Mouse (Mus musculus): ENCODE data around the gene Rrp15. TPM values are rescaled to one million over a fixed set of nuclear protein-coding genes. Genes with fewer than 3 reads are reported as not detected.
"Not testable (repeated sequence)": the region's sequence is repeated elsewhere in the genome, so short reads cannot be mapped to it uniquely, and the experiment has no call there.

Gene Rrp15
- polyA plus RNA-seq (2016; fragmentation: Nextera tagmentation; extraction: Ambion mirVana), result 101 and 104 TPM in 2 replicates

DNA sequence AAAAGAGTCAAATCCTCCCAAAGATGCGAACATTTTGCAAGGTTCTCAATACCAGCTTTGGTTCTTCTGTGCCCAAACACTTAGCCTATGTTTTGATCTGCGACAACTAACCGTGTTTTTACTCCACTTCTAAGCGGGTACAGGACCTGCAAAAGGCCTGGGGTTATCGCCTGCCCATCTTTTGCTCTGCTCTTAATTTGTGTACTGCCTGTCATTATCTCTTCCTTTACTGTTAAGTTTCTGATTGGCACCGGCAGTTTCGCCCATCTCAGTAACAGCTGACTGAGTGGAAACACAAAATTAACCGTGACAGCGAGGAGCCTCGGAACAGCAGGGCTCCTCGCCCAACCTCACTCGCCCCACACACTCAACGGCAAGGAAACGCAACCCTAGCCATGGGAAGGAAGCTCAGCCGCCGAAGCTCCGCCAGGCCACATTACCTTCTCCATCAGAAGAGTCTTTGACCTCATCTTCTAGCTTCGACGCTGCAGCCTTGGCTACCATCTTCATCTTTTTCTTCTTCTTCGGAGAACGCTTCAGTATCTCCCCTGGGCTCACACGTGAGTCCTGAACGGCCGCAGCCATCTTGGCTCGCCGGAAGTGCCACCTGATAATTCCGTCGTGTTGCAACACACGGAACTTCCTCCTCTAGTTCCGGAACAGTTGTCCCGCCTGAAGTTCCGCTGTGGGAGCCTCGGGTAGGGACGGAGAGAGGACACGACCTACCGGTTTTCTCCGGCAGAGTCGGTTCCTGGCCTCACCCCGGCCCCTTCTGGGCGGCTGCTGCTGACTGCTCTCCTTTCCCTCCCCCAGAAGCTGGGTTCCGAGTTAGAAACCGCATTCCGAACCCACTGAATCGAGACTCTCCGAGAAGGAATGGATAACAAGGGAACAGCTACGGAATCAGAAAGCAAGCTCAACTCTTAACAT is at the start of gene Rrp15:
Rrp15 (minus strand) TSS at position 635 of the 930 bp plus-strand sequence.
- Histone ChIP-seq H3K4me3 (peak within 1 kb of the TSS; percentile 76), H3K27ac (peak within 1 kb of the TSS; percentile 93), H3K9me3 (no peaks in the 10 kb centered on the region), H3K36me3 (replicated peaks) (peaks cover 22% of the 10 kb centered on the region), H3K4me1 (peaks cover 22% of the 10 kb centered on the region), H3K27me3 (ENCODE audit: poor library complexity, severe bottlenecking) (no peaks in the 10 kb centered on the region)
- under 1% methylated on average over 46 of the region's 46 CpGs for WGBS
- DNase-seq (ENCODE audit: extremely low spot score, low spot score), result peak; percentile 88

DNA sequence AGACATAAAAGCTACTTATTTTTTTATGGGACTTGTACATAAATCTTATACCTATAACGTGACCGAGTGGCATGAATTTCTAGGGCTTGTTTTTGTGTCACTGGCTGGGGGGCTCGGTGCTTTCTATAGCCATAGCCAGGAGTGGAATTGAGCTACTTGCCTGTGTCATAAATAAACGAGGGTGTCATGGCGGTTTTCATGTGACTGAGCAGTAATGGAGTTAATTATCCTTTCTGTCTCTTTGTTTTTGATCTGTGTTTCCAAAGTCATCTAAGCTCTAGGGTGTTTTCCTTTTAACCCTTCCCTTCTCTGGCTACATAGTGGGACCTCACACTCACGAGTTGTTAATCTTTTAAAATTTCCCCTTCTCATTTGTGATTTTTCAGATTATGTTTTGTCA is 48.8 kb upstream of the Rrp15 start:
- WGBS, result 50% methylated on average over 6 of the region's 6 CpGs
- Histone ChIP-seq H3K27ac (no peak overlapping the region), H3K36me3 (replicated peaks) (no peaks in the 10 kb centered on the region), H3K27me3 (ENCODE audit: poor library complexity, severe bottlenecking) (no peaks in the 10 kb centered on the region), H3K9me3 (no peaks in the 10 kb centered on the region), H3K4me3 (no peak overlapping the region), H3K4me1 (peaks cover 13% of the 10 kb centered on the region; the same call in 1 of the 2 replicates)
- no peak for DNase-seq (ENCODE audit: extremely low spot score, low spot score)

DNA sequence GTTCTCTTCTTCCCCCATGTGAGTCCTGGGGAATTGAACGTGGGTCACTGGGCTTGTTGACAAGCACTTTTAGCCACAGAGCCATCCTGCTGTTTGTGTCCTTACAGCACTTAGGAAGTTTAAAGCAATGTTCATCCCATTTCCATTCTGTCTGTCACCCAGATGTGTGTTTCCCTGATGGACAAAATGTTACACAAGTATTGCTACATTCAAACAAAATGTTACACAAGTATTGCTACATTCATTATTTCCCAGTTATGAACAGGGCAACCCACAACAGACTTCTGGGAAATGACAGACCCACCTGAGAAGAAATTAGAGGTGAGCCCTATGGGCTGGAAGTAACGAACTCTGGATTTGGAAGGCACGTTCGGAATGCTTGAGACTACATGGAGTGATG is 36.2 kb upstream of the Rrp15 start:
- Histone ChIP-seq H3K27me3 (ENCODE audit: poor library complexity, severe bottlenecking) (no peaks in the 10 kb centered on the region), H3K9me3 (no peaks in the 10 kb centered on the region), H3K36me3 (replicated peaks) (no peaks in the 10 kb centered on the region), H3K4me3 (no peak overlapping the region), H3K4me1 (0 out of 2 replicates have a peak, but pooled peaks cover 4% of the 10 kb centered on the region), H3K27ac (no peak overlapping the region)
- 83% methylated on average over 4 of the region's 4 CpGs for WGBS
- DNase-seq (ENCODE audit: extremely low spot score, low spot score), result no peak

DNA sequence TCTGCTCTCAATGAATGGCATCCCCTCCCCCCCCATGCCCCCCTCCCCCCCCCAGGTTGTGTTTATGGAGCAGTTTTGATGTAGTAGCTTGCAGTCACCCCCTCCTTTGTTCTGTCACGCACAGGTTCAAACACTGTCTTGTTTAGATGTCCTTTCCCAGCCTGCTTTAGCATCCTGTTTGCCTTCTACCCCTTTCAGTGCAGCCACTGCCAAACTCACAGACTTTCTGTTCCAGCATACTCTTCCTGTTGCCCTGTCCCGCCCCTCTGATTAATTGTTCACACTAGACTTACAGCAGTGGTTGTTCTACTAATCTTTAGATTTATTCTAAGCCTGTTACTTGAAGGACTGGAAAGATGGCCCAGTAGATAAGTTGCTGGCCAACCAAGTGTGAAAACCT is 31.7 kb upstream of the Rrp15 start:
- Histone ChIP-seq H3K4me1 (0 out of 2 replicates have a peak, but pooled peaks cover 4% of the 10 kb centered on the region), H3K9me3 (no peaks in the 10 kb centered on the region), H3K27ac (no peak overlapping the region), H3K27me3 (ENCODE audit: poor library complexity, severe bottlenecking) (no peaks in the 10 kb centered on the region), H3K36me3 (replicated peaks) (no peaks in the 10 kb centered on the region), H3K4me3 (no peak overlapping the region)
- WGBS, result 94% methylated on average over 2 of the region's 2 CpGs
- DNase-seq (ENCODE audit: extremely low spot score, low spot score), result no peak

DNA sequence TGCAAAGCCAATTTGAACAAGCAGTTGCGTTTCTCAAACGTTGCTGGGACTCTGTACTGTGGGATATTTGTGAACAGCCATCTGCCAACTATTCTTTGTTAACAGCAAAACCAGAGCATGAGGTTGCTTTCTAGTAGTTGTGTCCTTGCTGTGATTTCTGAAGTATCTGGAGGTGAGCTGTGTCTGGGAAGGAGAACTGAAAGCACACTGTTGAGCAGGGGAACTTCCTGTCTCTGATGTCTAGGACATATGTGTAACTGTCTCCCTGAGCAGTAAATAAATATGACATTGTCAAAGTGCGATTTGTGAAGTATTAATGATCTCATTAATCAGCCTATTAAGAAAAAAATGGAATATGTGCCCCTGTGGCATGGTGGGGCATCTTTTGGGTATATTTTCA is 24.0 kb upstream of the Rrp15 start:
- Histone ChIP-seq H3K9me3 (no peaks in the 10 kb centered on the region), H3K36me3 (replicated peaks) (no peaks in the 10 kb centered on the region)
- WGBS, result 83% methylated on average over 3 of the region's 3 CpGs

DNA sequence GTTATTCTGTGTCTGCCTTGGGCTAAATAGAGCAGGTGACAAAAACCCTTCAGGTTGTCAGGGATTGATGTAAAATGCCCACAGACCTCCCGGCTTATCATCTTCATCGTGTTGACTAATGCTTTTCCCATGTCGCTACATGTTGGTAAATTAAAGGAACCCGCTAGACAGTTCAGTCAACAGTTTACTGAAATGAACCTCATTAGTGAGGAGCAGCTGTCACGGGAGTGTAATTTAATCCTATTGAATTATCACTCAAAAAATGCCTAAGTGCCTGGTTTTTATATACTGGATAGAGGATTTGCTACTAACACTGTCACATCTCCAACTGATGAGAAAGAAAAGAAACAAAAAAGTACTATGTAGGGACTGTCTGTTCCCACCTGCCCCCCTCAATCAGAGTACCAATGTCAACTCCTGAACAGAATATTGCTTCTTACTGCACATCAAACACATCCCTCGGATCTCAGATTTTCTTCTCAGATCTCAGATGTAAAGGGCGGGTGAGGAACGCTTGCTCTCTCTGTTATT is 23.5 kb upstream of the Rrp15 start:
- Histone ChIP-seq H3K9me3 (no peaks in the 10 kb centered on the region), H3K27ac (no peak overlapping the region), H3K27me3 (ENCODE audit: poor library complexity, severe bottlenecking) (no peaks in the 10 kb centered on the region), H3K4me3 (no peak overlapping the region), H3K4me1 (no peaks in the 10 kb centered on the region), H3K36me3 (replicated peaks) (no peaks in the 10 kb centered on the region)
- DNase-seq (ENCODE audit: extremely low spot score, low spot score), result no peak
- WGBS, result 86% methylated on average over 8 of the region's 8 CpGs

More for the DNA sequence above, 24.0 kb upstream of the Rrp15 start:
- no peaks in the 10 kb centered on the region for H3K27me3 ChIP-seq (ENCODE audit: poor library complexity, severe bottlenecking)
- no peak overlapping the region for H3K27ac ChIP-seq
- H3K4me3 ChIP-seq, result no peak overlapping the region
- H3K4me1 ChIP-seq, result no peaks in the 10 kb centered on the region
- DNase-seq (ENCODE audit: extremely low spot score, low spot score), result no peak

DNA sequence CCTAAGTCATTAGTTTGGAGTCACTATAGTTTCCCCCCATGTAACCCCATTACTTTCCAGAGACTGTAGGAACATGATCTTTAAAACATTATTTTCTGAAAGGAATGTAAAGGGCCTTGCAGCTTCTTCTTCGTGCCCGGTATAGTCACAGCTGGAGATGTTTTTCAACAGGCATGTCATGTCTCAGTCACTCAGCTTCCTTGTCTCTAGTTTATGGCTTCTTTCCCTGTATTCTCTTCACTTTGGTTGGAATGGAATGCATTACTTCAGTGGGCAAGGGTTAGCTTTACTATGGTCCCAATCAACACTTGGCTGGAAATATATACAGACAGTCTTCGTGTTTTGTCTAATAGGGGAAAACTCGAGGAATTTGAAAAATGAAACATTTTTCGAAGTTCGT is 22.8 kb upstream of the Rrp15 start:
- Histone ChIP-seq H3K27ac (no peak overlapping the region), H3K9me3 (no peaks in the 10 kb centered on the region), H3K4me1 (no peaks in the 10 kb centered on the region), H3K4me3 (no peak overlapping the region), H3K36me3 (replicated peaks) (no peaks in the 10 kb centered on the region), H3K27me3 (ENCODE audit: poor library complexity, severe bottlenecking) (no peaks in the 10 kb centered on the region)
- 94% methylated on average over 6 of the region's 6 CpGs for WGBS
- no peak for DNase-seq (ENCODE audit: extremely low spot score, low spot score)

DNA sequence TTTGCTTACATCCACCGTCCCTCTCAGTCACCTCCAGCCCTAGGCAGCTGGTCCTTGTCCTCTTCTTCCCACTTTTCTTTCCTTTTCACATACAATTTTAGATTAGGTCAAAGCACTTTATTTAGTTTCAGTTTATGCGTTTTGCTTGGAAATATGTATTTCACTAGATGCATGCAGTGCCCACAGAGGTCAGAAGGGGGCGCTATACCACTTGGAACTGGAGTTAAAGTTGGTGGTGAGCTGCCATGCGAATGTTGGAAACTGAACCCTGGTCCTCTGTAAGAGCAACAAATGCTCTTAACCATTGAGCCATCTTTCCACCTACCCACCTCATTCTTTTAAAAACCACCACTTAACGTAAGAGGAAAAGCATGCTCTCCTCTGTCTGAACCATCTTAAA is 21.5 kb upstream of the Rrp15 start:
- Histone ChIP-seq H3K27me3 (ENCODE audit: poor library complexity, severe bottlenecking) (no peaks in the 10 kb centered on the region), H3K36me3 (replicated peaks) (no peaks in the 10 kb centered on the region), H3K4me1 (no peaks in the 10 kb centered on the region), H3K9me3 (no peaks in the 10 kb centered on the region), H3K27ac (no peak overlapping the region), H3K4me3 (no peak overlapping the region)
- no peak for DNase-seq (ENCODE audit: extremely low spot score, low spot score)
- WGBS, result 73% methylated on average over 5 of the region's 5 CpGs

DNA sequence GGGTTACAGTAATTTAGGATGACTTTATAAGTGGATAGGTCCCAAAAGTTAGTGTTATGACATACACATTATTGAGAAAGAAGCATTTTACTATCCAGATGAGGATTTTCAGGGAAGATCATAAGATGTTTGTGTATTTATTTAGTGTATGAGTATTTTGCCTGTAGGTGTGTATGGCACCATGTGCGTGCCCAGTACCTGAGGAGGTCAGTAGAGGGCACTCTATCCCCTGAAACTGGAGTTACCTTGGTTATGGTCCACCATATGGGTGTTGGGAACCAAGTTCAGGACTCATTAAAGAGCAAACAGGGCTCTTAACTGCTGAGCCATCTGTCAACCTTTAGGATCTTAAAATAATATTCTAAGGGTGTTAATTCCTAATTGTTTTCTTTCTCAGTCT is 19.2 kb upstream of the Rrp15 start:
- Histone ChIP-seq H3K9me3 (no peaks in the 10 kb centered on the region), H3K4me1 (no peaks in the 10 kb centered on the region), H3K27me3 (ENCODE audit: poor library complexity, severe bottlenecking) (no peaks in the 10 kb centered on the region), H3K27ac (no peak overlapping the region), H3K4me3 (no peak overlapping the region), H3K36me3 (replicated peaks) (no peaks in the 10 kb centered on the region)
- DNase-seq (ENCODE audit: extremely low spot score, low spot score), result no peak
- WGBS, result 90% methylated on average over 1 of the region's 1 CpGs

DNA sequence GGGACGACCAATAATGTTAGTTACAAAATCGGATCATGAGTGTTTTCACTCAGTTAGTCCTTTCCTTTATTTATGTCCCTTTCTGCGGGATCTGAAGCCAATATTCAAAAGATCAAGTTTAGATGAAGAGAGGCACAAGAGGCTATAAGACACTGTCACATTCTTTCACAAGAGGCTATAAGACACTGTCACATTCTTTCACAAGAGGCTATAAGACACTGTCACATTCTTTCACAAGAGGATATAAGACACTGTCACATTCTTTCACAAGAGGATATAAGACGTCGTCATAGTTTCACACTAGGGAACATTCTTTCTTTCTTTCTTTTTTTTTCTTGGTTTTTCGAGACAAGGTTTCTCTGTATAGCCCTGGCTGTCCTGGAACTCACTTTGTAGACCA is 14.3 kb upstream of the Rrp15 start:
- not testable (repeated sequence) for H3K27me3 ChIP-seq (ENCODE audit: poor library complexity, severe bottlenecking); H3K9me3 ChIP-seq; H3K4me3 ChIP-seq; H3K27ac ChIP-seq; H3K36me3 ChIP-seq (replicated peaks); DNase-seq (ENCODE audit: extremely low spot score, low spot score); H3K4me1 ChIP-seq
- 73% methylated on average over 6 of the region's 6 CpGs for WGBS

DNA sequence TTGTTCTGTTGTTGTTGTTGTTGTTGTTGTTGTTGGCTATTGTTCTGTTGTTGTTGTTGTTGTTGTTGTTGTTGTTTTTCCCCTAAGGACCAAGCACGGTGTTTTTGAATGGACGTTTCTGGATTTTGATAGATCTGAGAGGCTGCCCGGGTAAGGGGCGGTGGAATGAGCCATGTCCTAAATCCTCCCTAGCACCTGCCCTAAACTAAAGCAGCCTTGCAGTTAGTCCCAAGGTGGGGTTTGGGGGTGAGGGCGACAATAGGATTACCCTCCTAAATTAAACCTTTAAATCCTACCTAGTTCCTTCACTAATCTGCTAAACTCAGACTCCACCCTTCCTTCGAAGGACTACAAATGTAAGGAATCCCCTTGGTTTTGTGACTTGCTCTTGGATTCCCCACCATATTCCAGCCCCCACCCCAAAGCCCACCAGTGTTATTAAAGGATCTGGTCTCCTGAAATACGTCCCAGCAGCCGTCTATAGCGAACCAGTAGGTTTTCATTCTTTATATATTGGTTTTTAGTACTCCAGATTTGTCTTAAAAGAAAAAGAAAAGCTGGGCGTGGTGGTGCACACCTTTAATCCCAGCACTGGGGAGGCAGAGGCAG is 621 bp upstream of the Rrp15 start:
- H3K9me3 ChIP-seq, result no peaks in the 10 kb centered on the region
- peaks cover 22% of the 10 kb centered on the region for H3K4me1 ChIP-seq
- H3K27me3 ChIP-seq (ENCODE audit: poor library complexity, severe bottlenecking), result no peaks in the 10 kb centered on the region
- H3K27ac ChIP-seq, result peak overlapping the region; percentile 93
- peak overlapping the region; percentile 76 for H3K4me3 ChIP-seq
- H3K36me3 ChIP-seq (replicated peaks), result peaks cover 22% of the 10 kb centered on the region
- DNase-seq (ENCODE audit: extremely low spot score, low spot score), result peak; percentile 23
- 37% methylated on average over 10 of the region's 10 CpGs for WGBS

DNA sequence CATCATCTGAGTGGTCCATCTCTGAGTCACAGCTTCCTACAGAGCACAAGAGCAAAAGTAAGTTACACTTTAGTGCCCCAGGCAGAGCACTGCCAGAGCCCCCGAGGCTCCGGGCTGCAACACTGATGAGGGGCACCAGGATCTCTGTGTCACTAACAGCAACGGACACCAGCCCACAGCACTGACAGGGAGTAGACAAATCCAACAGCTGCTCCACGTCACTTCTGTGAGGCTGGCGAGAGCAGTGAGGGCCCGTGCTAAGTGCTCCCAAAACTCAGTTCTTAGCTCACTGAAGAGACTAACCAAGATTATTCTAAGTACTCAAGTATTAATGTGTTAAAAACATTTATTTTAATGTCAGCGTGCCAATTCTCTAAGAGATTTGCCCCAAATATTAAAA is 9.3 kb downstream of the Rrp15 start:
- H3K36me3 ChIP-seq (replicated peaks), result peaks cover 50% of the 10 kb centered on the region
- DNase-seq (ENCODE audit: extremely low spot score, low spot score), result no peak
- H3K27ac ChIP-seq, result no peak overlapping the region

DNA sequence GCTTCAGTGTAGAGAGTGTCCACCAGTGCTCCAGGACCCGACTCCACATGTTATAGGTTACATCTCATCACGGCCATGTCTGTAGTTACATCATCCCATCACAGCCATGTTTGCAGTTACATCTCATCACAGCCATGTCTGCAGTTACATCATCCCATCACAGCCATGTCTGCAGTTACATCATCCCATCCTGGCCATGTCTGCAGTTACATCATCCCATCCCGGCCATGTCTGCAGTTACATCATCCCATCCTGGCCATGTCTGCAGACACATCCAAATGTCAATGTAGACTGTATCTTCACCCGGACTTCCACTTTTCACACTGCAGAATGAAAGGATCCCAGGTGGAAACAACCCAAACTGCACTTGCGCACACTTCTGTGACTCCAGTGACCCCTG is 13.6 kb downstream of the Rrp15 start:
- peaks cover 70% of the 10 kb centered on the region for H3K36me3 ChIP-seq (replicated peaks)

More for the DNA sequence above, 9.3 kb downstream of the Rrp15 start:
- 94% methylated on average over 7 of the region's 7 CpGs for WGBS
- H3K4me1 ChIP-seq, result peaks cover 14% of the 10 kb centered on the region
- no peaks in the 10 kb centered on the region for H3K27me3 ChIP-seq (ENCODE audit: poor library complexity, severe bottlenecking)
- H3K9me3 ChIP-seq, result no peaks in the 10 kb centered on the region
- H3K4me3 ChIP-seq, result no peak overlapping the region

More for the DNA sequence above, 13.6 kb downstream of the Rrp15 start:
- no peaks in the 10 kb centered on the region for H3K9me3 ChIP-seq
- no peaks in the 10 kb centered on the region for H3K27me3 ChIP-seq (ENCODE audit: poor library complexity, severe bottlenecking)
- DNase-seq (ENCODE audit: extremely low spot score, low spot score), result no peak
- 94% methylated on average over 5 of the region's 5 CpGs for WGBS
- H3K4me1 ChIP-seq, result no peaks in the 10 kb centered on the region
- H3K4me3 ChIP-seq, result no peak overlapping the region
- H3K27ac ChIP-seq, result no peak overlapping the region
